ENCODE assay signal across 36 mouse cellular contexts in the genomic region with DNA sequence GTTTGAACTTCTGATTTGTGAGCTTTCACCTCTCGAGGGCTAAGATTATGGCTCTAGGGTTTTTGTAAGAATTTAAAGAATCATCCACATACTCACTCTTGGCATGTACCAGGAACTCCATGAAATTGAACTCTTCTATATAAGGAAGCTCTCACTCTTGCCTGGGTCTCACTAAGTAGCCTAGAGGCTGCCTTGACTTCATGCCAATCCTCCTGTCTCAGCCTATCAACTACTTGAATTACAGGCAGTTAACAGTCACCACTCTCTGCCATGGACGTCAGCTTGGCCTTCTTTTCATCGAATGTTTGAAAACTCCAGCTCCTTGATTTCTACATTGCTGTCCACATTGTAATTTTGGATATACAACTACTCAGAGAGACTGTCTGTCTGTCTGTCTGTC. TPM values are rescaled to one million over a fixed set of nuclear protein-coding genes. Genes with fewer than 3 reads are reported as not detected.
"Had no signal": no experiment of that assay in that cellular context is flagged by ENCODE, and none has a peak within 500 bp of the region (broad histone marks: within the 10 kb centered on the region; RNA-seq: fewer than 3 reads in every experiment).

No protein-coding gene starts in this region.

- H3K4me3 ChIP-seq: heart, adult 2 months; heart, embryonic 13.5 days; heart, embryonic 15.5 days; hindbrain, embryonic 10.5 days; hindbrain, embryonic 12.5 days; intestine, embryonic 15.5 days; layer of hippocampus, adult 2 months; left cerebral cortex, adult 2 months; limb, embryonic 13.5 days; limb, embryonic 15.5 days; liver, embryonic 12.5 days had no signal

- H3K27ac ChIP-seq: heart, adult 2 months; heart, embryonic 13.5 days; heart, embryonic 15.5 days; hindbrain, embryonic 10.5 days; hindbrain, embryonic 12.5 days; hindbrain, embryonic 14.5 days; intestine, embryonic 15.5 days; layer of hippocampus, adult 2 months; left cerebral cortex, adult 2 months; limb, embryonic 13.5 days; limb, embryonic 15.5 days; liver, embryonic 12.5 days had no signal

- H3K36me3 ChIP-seq: heart, embryonic 13.5 days; heart, embryonic 15.5 days; hindbrain, embryonic 10.5 days; hindbrain, embryonic 12.5 days; intestine, embryonic 15.5 days; limb, embryonic 13.5 days; limb, embryonic 15.5 days; liver, embryonic 12.5 days had no signal

- H3K9ac ChIP-seq: heart, embryonic 13.5 days; heart, embryonic 15.5 days; hindbrain, embryonic 12.5 days; hindbrain, embryonic 14.5 days; intestine, embryonic 15.5 days; limb, embryonic 13.5 days; limb, embryonic 15.5 days; liver, embryonic 12.5 days had no signal

- H3K9me3 ChIP-seq: heart, embryonic 13.5 days; heart, embryonic 15.5 days; hindbrain, embryonic 10.5 days; hindbrain, embryonic 12.5 days; intestine, embryonic 15.5 days; limb, embryonic 13.5 days; limb, embryonic 15.5 days; liver, embryonic 12.5 days had no signal

- DNase-seq: gastrocnemius, postnatal 14 days; gastrocnemius, postnatal 36 days; heart, adult 2 months; heart, postnatal 4 days; kidney, adult 18-20 months; kidney, adult 8-10 months; kidney, postnatal 10 days; kidney, postnatal 25 days; kidney, postnatal 4 days had no signal

- ATAC-seq: hindbrain, embryonic 16.5 days; inflammation-experienced regulatory T-cells, adult 6 months; intestine, embryonic 15.5 days; intestine, postnatal 0 days; liver, embryonic 12.5 days had no signal

- H3K4me2 ChIP-seq: heart, embryonic 11.5 days; heart, embryonic 13.5 days; heart, embryonic 15.5 days; hindbrain, embryonic 12.5 days; hindbrain, embryonic 14.5 days; intestine, embryonic 15.5 days; limb, embryonic 13.5 days; limb, embryonic 15.5 days; liver, embryonic 12.5 days had no signal

- H3K27me3 ChIP-seq: heart, embryonic 13.5 days; heart, embryonic 15.5 days; hindbrain, embryonic 12.5 days; intestine, embryonic 15.5 days; limb, embryonic 13.5 days; limb, embryonic 15.5 days had no signal

RNA-seq across cellular contexts. Expression of gene Mgat4e, which starts 2.9 kb away (rescaled TPM):
- total RNA-seq: gastrocnemius, adult 18-20 months; gastrocnemius, adult 8-10 months; gastrocnemius, postnatal 14 days; gastrocnemius, postnatal 36 days; heart, adult 2 months; heart, postnatal 25 days; heart, postnatal 4 days; layer of hippocampus, adult 2 months; layer of hippocampus, postnatal 10 days; layer of hippocampus, postnatal 25 days; left cerebral cortex, adult 2 months; left cerebral cortex, postnatal 14 days; left cerebral cortex, postnatal 36 days; liver, adult 2 months had no signal
- polyA plus RNA-seq: heart, adult 2 months; heart, embryonic 11.5 days; heart, embryonic 13.5 days; heart, embryonic 15.5 days; heart, postnatal 0 days; hindbrain, embryonic 10.5 days; hindbrain, embryonic 12.5 days; hindbrain, embryonic 14.5 days; hindbrain, embryonic 16.5 days; inflammation-experienced regulatory T-cells, adult 6 months; intestine, embryonic 15.5 days; intestine, postnatal 0 days; kidney, embryonic 14.5 days; kidney, embryonic 16.5 days; limb, embryonic 11.5 days; limb, embryonic 13.5 days; limb, embryonic 15.5 days; liver, adult 2 months; liver, embryonic 12.5 days had no signal
